Mouse (Mus musculus) liver, embryonic 18 days (tissue): ENCODE data around the gene Efcc1. TPM values are rescaled to one million over a fixed set of nuclear protein-coding genes. Genes with fewer than 3 reads are reported as not detected.

Source experiments
- polyA plus RNA-seq: library from polyadenylated mRNA; depleted of rRNA; stranded (reverse); fragments of >200 nt; gene quantifications from 2 replicates; pipeline ENCODE4 v1.2.3, GENCODE M21; 2012; rRNA removed

Efcc1 gene
- 0.20 and 0.25 TPM in 2 replicates for polyA plus RNA-seq

DNA sequence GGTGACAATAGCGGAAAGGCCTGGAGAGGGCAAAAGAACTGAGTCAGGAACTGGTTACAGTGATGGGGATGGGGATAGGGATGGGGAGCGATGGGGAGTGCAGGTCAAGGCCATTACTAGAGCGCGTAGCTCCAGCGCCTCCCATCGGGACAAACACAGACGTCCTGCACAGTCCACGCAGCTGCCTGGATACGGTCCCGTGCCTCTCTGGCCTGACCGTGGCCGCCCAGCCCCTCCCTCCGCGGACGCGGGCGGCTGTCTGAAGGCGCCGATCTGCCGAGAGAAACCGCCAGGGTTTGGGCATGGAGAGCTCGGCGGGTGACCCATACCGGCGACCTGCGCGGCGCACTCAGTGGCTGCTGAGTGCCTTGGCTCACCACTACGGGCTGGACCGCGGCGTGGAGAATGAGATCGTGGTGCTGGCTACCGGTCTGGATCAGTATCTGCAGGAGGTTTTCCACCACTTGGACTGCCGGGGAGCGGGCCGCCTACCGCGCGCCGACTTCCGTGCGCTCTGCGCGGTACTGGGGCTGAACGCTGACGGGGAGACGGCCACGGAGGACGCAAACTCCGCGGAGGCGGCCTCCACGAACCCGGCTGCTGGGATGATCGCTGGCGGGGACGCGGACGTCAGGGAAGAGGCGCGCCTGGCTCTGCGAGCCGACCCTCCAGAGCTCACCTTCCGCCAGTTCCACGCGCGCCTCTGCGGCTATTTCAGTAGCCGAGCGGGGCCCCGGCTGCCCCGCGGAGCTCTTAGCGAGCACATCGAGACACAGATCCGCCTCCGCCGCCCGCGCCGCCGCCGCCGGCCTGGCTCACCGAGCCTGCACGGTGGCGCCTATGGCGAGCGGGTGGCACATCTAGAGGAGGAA is at the start of gene Efcc1:
Gene Efcc1 (plus strand): TSS at position 279 of the 872 bp plus-strand sequence.

DNA sequence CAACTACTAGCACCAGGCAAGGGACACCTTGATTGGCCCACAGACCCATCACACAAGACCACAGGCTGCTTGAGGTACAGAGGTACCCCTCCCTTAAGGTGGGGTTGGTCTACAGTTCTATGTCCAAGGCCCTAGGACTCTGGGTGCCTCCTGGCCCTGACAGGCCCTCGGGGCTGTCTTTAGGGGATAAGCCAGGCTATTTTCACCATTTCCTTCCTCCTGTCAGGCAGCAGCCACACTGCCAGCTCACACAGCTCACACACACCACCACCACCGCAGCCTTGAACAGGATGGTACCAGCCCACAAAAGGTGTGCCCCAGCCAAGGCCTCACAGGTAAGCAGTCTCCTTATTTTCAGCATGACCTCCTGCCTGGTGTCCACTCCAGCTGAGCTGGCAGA is 47.2 kb downstream of the Efcc1 start, which contains the start of gene Gp9:
Gene Gp9 (plus strand): TSS at position 231 of the 400 bp plus-strand sequence.

Other genes starting within 250 kb of the Efcc1 start
- 3.7 and 3.8 TPM in 2 replicates for gene Arhgap25, start 197.6 kb upstream of the Efcc1 start, polyA plus RNA-seq
- 1.1 and 1.2 TPM in 2 replicates for gene Prokr1, start 140.1 kb upstream of the Efcc1 start, polyA plus RNA-seq
- 5.6 and 5.9 TPM in 2 replicates for gene Aplf, start 58.7 kb upstream of the Efcc1 start, polyA plus RNA-seq
- 30.7 and 31.0 TPM in 2 replicates for gene Gp9, start 47.2 kb downstream of the Efcc1 start, polyA plus RNA-seq
- 24.1 and 26.3 TPM in 2 replicates for gene Rab43, start 81.3 kb downstream of the Efcc1 start, polyA plus RNA-seq
- gene Gm45140, start 104.9 kb downstream of the Efcc1 start, polyA plus RNA-seq, result 1.4 and 1.5 TPM in 2 replicates
- 13.2 and 15.8 TPM in 2 replicates for gene Isy1, start 107.9 kb downstream of the Efcc1 start, polyA plus RNA-seq
- gene Cnbp, start 120.2 kb downstream of the Efcc1 start, polyA plus RNA-seq, result 216 and 217 TPM in 2 replicates
- gene Copg1, start 156.9 kb downstream of the Efcc1 start, polyA plus RNA-seq, result 24.7 and 24.8 TPM in 2 replicates
- 11.4 and 12.7 TPM in 2 replicates for gene Hmces, start 183.1 kb downstream of the Efcc1 start, polyA plus RNA-seq